Mouse (Mus musculus): ENCODE measurements at regions not wholly inside any gene's neighbourhood (a gene's known extent, or its start where the extent isn't known, plus 50 kb on each side); places are given as distances from the start of the nearest gene placed in this dataset.
A peak's percentile ranks its signal among the peaks of the same experiment; 100 is the strongest.

DNA sequence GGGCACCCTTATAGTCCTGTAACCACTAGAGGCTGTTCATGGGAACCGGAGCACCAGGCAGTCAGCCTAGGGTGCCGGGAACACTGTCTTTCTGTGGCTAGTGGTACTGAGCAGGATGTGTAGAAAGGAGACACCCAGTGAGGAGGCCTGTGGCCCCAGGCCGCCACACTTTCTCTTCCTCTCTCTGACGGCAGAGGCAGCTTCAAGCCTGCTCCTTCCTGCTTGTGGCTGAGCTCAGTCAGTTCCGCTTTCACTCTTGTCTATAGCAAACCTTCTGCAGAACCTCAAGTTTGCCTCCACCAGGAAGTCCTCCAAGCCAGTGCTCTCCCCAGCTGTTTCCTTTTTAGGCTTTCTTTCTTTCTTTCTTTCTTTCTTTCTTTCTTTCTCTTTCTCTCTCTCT lies 197.2 kb downstream of the Uaca start:
- peak; percentile 26 to 47 for DNase-seq (ENCODE audit: low spot score in 2 of 2)
- intact Hi-C loops (cut with DNase I) = no loop called here

DNA sequence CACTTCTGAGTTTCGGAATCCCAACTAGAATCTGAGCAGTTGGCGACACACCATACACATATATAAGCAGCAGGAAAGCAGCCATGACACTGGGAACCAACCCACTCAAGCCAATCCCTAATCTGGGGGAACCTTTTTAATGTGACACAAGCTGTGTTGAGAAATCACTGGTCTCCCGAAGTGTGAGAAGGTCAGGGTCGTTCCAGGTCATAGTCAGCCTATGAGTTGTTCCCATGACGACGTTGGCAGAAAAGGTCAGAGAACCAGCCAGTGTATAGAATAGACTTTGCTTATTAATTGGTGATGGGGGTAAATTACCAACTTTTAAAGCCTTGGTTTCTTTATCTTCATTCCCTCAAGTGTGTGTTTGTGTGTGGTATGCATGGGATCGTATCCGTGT lies 199.3 kb downstream of the Uaca start:
- no peak for DNase-seq (ENCODE audit: low spot score in 2 of 2)
- intact Hi-C loops (cut with DNase I) = no loop called here

DNA sequence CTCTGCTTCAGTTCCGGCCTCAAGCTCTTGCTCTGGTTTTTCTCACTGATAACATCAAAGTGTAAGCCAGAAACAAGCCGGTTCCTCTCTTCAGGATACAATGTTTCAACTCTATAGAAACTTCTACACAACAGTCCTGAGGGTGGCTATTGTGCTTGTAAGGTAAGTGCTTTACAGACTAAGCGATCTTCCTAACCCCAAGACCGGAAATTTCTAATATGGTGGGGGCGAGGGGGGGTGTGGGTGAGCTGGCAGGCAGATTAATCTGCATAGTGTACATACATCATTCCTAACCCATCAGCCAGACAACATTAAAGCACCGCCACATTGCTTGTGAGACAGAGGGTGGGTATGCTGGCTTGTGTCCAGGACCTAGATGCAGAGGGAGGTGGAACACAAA lies 200.8 kb downstream of the Uaca start:
- intact Hi-C loops (cut with DNase I) = no loop called here
- no peak for DNase-seq (ENCODE audit: low spot score in 2 of 2)

DNA sequence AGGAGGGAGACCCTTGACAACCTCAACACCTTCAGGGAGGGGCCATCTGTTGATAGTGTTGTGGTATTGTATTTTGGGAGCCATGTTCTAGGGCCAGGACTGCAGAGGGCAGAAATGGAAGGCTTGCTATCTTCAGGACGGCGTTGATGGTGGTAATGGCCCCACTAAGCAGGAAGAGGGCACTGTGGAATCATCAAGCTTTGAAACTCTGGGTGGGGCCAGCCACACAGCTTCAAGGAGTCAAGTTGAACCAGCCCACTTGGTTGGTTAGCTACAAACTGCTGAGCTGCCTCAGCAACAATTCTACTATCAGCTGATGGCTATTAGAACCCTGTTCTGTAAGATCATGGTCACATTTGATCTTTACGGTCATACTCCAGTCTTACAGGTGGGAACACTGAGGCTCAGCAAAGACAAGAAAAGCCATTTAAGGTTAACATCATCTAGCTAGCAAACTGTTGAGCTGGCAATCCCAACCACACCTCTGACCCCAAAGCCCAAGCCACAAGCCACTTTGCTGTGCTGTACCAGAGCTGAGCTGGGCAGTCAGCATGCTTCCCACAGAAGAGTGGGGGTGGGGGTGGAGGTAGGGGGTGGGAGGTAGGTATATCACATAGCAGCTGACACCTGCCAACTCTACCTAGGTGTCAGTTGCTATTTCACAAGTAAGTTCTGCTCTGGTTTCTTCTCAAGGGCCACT lies 203.9 kb downstream of the Uaca start:
- peak in 1 of 2 experiments; percentile 44 for DNase-seq (ENCODE audit: low spot score in 2 of 2)
- intact Hi-C loops (cut with DNase I) = no loop called here

DNA sequence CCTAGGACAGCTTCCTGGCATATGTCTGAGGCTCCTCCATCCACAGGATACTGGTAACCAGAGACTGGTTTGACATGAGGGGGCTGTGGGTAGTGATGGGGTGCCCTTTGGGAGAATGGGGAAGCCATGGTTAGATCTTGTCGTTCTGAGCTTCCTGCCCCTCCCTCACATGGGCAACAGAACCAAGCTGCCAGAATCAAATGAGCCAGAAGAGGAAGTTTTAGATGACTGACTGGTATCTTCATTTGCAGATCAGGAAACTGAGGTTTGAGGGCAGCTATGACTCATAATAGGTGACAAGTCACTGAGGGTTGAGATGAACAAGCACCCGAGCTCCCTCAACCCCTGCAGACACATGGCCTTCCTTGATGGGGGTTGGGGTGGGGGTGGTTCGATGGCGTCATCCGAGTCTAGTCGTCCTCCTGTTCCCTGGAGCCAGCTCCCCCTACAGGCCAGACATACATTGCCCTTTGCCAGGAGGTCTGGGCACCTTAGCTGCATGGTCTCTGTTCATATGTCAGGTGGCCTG lies 204.7 kb downstream of the Uaca start:
- intact Hi-C loops (cut with DNase I) = no loop called here

DNA sequence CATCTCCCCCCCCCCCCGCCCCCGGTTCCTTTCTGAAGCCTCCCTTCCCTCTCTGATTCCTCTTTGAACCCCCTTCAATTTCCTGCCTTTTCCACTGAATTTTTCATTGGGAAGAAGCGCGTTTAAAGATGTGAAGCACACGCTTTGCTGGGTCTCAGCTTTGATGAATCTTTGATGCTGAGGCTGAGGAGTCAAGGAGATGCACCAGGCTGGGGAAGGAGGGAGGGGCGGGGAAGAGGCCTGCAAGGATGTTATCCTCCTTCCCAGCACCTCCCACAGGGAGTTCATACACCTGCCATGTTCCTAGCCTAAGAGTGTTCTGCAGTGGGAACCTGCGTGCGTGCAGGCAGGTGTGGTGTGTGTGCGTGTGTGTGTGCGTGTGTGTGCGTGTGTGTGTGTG lies 205.9 kb downstream of the Uaca start:
- no peak for DNase-seq (ENCODE audit: low spot score in 2 of 2)
- intact Hi-C loops (cut with DNase I) = no loop called here

More for the DNA sequence above, 204.7 kb downstream of the Uaca start:
- DNase-seq (ENCODE audit: low spot score in 2 of 2) = no peak

DNA sequence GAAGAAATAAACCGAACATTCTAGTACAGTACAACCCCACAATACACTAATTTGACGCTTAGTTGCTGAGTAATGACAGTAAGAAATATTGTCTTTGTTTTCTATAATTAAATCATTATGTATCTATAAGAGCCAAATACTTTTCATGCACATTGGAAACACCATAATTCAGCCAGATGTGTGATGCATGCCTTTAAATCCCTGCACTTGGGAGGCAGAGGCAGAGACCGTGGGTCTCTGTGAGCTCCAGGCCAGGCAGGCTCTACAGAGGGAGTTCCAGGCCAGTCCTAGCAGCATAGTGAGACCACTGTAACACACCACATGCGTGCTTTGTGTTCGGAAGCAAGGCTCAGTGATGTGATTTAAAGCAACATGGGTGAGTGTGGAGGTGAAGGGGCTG lies 208.2 kb downstream of the Uaca start:
- intact Hi-C loops (cut with DNase I) = no loop called here
- no peak for DNase-seq (ENCODE audit: low spot score in 2 of 2)

DNA sequence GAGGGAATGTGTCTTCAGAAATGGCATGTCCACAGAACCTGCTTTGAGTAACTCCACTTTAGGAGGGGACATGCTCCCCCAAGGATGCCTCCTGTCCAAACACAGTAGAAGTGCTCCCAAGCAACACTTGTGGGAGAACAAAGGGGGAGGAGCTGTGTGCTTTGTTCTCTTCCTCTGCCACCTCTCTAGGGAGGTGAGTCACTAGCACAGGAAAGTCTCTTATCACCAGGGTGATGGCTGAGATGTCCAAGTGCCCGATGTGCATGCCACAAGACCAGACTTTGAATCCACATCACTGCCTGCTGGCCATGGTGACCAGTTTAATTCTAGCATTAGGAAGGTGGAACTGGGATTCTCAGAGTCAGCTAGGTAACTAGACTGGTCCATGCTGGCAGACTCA lies 214.1 kb downstream of the Uaca start:
- intact Hi-C loops (cut with DNase I) = no loop called here
- DNase-seq (ENCODE audit: low spot score in 2 of 2) = no peak

DNA sequence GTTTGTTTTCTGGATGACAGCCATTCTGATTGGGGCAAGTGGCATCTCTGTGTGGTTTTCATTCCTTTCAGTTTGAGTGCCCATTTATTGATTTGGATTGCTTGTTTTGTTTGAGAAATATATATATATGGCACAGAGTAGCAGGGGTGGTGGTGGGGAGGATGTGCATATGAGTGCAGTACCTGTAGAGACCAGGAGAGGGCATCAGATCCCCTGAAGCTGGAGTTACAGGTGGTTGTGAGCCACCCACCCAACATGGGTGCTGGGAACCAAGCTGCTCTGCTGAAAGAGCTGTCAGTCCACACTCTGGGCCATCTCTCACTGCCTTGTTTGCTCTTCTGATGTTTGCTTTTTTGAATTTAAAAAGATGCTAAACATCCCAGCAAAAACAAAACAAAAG lies 216.7 kb downstream of the Uaca start:
- DNase-seq (ENCODE audit: low spot score in 2 of 2) = no peak
- intact Hi-C loops (cut with DNase I) = loop anchor here (10.0 kb wide), 1 partner anchor 684 kb away; no protein-coding TSS in a partner anchor

DNA sequence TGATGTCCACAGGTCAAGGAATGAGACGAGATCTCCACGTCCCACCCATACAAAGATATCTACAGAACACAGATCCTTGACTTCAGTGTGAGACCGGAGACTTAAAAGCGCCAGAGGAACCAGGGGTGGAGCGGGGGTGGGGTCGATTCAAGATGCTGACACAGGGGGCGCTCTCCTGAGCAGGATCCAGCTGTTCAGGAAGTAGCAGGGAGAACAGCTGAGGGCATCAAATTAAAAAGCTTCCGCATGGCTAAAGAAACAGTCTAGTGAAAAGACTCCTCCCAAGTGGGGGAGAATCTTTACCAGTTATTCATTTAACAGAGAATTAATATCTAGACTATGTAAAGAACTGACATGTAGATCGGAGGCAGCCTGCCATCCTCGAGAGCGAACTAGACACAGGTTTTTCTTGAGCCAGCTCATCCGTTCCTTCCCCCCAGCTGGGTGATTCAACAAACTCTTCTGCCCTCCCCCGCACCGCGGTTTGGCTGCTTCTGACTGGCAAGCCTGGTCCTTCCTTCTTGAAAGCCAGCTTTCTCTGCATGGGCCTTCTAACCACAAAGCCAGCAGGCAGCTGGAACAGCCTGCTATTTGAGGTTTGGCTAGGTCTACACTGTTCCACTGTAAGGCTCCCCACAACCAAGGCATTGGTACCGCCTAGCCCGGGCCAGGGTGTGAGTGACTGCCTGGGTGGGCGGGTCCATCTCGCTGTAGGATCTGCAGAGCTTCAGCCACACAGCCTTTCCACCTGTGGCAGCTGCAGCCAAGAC lies 218.6 kb downstream of the Uaca start:
- peak; percentile 82 to 96 for DNase-seq (ENCODE audit: low spot score in 2 of 2)
- intact Hi-C loops (cut with DNase I) = loop anchor here (10.0 kb wide), 1 partner anchor 682 kb away; no protein-coding TSS in a partner anchor

DNA sequence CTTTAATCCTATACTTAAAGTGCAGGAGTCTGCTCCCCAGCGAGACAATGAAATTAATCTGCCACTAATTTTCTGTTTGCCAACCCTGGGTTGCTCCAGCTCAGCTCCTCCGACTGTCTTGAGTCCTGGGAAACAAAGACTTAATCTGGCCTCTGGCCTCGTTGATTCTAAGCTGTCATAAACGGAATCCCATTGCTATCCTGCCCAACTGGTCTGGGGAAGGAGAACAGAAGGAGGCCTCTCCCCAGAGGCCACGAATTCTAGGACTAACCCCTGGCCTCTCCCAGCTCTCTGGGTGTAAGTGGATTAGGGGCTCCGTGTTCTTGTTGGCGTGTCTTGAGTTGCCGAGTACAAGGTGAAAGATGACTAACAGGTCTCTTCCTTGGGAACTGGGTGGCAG lies 219.8 kb downstream of the Uaca start:
- DNase-seq (ENCODE audit: low spot score in 2 of 2) = no peak
- intact Hi-C loops (cut with DNase I) = loop anchor here (10.0 kb wide), 1 partner anchor 681 kb away; no protein-coding TSS in a partner anchor

DNA sequence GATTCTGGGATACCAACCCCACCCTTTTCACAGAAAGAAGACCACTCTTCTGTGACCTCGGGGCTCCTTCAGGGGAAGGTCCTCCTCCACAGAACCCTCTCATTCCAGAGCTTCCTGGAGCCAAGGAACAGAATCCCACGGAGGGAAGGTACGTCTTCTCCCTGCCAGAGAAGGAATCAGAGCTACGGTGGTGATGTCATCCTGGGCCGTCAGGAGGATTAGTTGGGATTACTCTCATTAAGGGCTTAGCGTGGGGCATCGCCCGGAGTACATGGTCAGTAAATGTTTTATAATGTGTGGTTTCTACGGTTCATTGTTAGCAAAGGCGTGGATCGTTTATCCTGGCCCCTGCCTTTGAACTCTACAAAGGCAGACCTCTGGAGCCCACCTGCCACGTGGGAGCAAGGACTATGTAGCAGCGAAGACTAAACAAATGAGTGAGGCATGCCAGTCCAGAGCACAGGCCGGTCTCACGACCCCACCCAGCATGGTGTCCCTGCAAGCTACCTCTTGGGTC lies 221.1 kb downstream of the Uaca start:
- intact Hi-C loops (cut with DNase I) = loop anchor here (10.0 kb wide), 1 partner anchor 679 kb away; no protein-coding TSS in a partner anchor
- no peak for DNase-seq (ENCODE audit: low spot score in 2 of 2)

DNA sequence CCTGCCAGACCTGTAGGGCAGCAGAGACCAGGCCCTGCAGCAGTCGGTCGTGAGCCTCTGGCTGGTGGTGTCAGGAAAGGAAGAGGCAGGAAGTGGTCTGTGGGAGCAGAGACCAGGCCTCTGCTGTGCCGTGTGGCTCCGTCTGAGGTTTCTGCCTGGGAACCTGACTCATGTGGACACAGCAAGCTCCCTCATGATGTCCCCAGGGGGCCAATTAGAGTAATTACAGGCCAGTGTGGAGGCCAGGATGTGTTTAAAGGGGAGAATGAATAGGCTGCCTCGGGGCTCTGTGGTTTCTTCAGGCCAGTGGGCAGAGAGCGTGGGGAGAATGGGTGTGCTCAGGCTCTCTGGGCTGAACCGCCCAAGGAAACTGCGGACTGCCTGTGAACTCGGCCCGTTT lies 222.3 kb downstream of the Uaca start:
- no peak for DNase-seq (ENCODE audit: low spot score in 2 of 2)
- intact Hi-C loops (cut with DNase I) = loop anchor here (10.0 kb wide), 1 partner anchor 678 kb away; no protein-coding TSS in a partner anchor

DNA sequence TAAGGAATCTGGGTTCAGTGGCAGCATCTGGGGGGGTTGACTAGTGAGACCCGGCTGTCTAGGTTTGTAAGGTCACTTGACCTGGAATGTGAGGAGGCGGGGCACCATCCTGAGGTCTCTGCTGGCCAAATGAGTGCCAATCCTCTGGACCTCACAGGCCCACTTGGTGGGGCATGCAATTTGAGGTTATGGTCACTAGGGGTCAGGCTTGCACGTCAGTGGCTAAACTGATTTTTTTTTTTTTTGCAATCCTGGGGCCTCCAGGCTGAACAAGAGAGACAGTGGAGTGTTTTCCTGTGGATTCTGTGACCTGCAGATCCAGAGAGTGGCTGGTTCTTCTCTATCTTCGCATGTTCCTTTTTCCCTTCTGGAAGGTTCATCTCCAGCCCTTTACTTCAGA lies 225.6 kb downstream of the Uaca start:
- intact Hi-C loops (cut with DNase I) = loop anchor here (10.0 kb wide), 1 partner anchor 675 kb away; no protein-coding TSS in a partner anchor
- DNase-seq (ENCODE audit: low spot score in 2 of 2) = no peak

DNA sequence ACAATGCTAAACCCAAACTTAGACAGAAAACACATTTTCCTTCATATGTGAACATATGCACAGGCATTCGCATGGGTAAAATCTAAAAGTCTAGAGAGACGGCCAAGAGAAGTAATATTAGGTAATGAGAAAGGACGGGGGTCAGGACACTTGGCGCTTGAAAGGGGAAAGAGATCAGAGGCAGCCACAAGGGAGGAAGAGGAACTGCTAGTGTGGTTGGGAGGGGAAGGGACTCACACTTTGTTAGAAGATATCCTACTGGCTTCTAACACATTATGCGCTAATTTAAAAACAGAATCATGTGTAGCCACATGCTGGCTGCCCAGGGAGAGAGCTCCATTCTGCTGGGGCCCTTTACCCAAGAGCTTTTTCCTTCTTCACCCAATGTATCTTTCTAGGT lies 227.5 kb downstream of the Uaca start:
- intact Hi-C loops (cut with DNase I) = no loop called here
- DNase-seq (ENCODE audit: low spot score in 2 of 2) = no peak

DNA sequence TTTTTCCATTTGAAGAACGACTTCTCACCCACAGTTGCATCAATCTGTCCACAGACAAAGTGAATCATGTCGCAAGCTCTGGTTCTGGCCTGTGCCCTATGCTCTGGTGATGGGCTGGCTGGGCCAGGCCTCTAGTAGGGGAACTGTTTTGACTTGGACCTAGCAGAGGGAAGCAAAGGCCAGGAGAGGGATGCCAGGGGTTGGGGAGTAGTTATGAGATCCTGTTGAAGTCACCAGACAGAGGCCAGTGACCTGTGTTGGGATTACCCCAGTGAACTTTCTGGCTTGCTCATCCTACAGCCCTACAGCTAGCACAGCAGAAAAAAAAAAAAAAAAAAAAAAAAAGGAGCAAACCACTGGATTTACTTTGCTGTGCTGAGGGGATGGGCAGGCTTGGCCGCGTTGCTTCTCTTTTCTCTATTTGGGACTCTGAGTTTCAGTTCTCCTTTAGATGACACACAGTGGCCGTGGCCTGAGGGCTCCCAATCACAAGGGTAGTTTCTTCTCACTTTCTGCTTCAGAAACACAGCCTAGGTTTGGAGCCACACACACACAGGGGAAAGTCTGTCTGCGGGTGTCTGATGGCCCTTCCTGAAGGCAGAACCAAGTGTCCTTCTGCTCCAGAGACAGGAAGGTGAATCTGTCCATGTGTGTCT lies 228.2 kb downstream of the Uaca start:
- DNase-seq (ENCODE audit: low spot score in 2 of 2) = peak in 1 of 2 experiments; percentile 50
- intact Hi-C loops (cut with DNase I) = no loop called here

DNA sequence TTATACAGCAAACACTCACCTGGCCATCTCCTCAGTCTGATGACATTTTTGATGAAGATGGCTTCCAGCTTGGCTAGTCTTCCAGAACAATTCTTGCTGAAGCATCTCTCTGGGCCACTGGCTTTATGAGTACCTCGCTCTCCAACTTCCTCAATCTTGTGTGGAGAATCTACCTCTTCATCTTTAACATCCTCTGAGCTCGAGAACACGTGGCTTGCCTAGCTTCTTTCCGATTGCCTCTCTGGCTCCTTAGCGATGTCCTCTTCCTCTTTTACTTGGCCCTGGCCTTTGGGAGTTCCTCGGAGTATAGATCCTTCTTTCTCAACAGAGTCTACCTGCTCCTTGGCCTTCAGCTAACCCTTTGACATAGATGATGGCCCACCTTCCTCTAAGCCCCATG lies 231.0 kb downstream of the Uaca start:
- no peak for DNase-seq (ENCODE audit: low spot score in 2 of 2)
- intact Hi-C loops (cut with DNase I) = no loop called here

DNA sequence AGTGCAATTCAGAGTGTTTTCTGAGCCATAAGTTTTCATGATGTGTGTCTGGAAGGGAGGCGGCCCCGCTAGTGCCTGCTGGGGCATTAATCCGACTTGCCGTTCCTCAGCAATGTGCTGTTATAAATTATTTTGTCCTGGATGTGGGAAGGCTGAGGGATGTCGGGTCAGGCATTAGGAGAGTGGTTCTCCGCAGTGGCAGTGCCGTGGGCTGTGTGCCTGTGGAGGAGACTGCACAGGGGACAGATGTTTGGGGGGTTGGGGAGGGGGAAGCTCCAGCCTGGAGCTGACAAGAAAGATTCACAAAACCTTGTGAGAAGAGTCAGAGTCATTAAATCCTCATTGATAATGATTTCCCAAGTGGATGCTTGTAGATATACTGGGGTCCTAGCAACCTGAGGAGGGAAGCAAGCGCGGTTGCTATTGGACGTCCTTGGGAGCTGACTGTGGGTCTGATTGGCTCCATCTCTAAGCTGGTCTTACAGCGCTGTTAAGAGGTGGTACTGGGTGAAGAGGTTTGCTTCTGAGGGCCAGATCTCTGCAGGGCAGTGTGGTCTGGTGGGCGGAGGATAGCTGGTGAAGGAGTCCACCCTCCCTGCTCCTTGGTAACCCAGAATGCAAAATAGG lies 234.5 kb downstream of the Uaca start:
- intact Hi-C loops (cut with DNase I) = no loop called here
- no peak for DNase-seq (ENCODE audit: low spot score in 2 of 2)

DNA sequence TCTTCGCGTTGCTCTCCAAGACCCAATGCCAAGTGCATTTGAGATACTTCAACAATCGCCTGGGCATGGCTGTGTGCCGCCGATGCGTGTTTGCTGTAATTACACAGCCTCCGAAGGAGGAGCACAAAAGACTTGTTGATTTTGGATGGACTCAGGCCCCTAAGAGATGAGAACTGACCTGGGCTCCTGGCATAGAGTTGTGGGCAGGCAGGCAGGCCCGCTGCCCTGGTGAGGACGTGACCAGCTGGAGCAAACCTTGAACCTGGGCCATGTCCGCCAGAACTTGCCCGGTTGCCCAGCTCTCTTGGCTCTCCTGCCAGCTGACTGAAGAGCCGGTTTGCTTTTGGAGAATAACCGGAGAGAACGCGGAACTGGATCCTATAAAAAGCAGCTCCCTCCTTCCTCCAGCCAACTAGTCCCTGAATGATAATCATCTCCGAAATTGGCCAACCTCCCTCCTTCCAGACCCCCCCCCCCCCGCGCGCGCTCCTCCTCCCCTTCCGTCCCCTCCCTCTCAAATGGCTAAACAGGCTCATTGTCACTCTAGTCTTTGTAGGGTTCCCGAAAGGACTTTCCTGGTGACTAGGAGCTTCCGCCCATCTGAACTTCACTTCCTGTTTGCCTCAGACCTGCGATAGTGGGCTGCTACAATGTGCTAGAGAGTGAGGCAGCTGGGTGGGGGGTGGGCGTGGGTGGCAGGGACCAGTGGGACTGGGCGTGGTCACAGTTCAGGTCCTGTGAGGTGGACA lies 237.5 kb downstream of the Uaca start:
- intact Hi-C loops (cut with DNase I) = no loop called here
- DNase-seq (ENCODE audit: low spot score in 2 of 2) = peak; percentile 20 to 41
